Mouse (Mus musculus) limb, embryonic 11.5 days (tissue): ENCODE data around the gene Ufc1. TPM values are rescaled to one million over a fixed set of nuclear protein-coding genes. Genes with fewer than 3 reads are reported as not detected.

Experiments used
- ATAC-seq: fragments of 200-750 bp; cut with Nextera tagmentation; 2 replicates; pipeline ENCODE4 v1.8.0; 2017; ENCODE audit warnings: low read depth; ENCODE audit not compliant: insufficient number of reproducible peaks, low FRiP score, low TSS enrichment
- DNase-seq: peaks from one replicate; pipeline ENCODE4 v3.0.0-alpha.2; 2015; ENCODE audit warnings: low spot score
- H3K27ac ChIP-seq: fragments of 300-500 bp; sonication (generic); replicated peaks from 2 replicates; pipeline ENCODE4 v1.5.1; 2014; ENCODE audit warnings: low read depth, mild to moderate bottlenecking, low read length
- H3K27me3 ChIP-seq: fragments of 300-500 bp; sonication (generic); 2 replicates; pipeline ENCODE4 v1.6.1; 2014; ENCODE audit warnings: mild to moderate bottlenecking, low read length, mixed read lengths; ENCODE audit not compliant: control insufficient read depth, insufficient read depth
- H3K36me3 ChIP-seq: fragments of 300-500 bp; sonication (generic); 2 replicates; pipeline ENCODE4 v1.6.1; 2014; ENCODE audit warnings: mild to moderate bottlenecking, low read length, moderate library complexity, mixed read lengths; ENCODE audit not compliant: control insufficient read depth, insufficient read depth
- H3K4me1 ChIP-seq: fragments of 300-500 bp; sonication (generic); 2 replicates; pipeline ENCODE4 v1.6.1; 2014; ENCODE audit warnings: low read length, mixed read lengths; ENCODE audit not compliant: control insufficient read depth, insufficient read depth
- H3K4me2 ChIP-seq: fragments of 300-500 bp; sonication (generic); 2 replicates; pipeline ENCODE4 v1.6.1; 2014; ENCODE audit warnings: low read depth, mild to moderate bottlenecking, moderate library complexity; ENCODE audit not compliant: severe bottlenecking
- H3K4me3 ChIP-seq: fragments of 300-500 bp; sonication (generic); 2 replicates; pipeline ENCODE4 v1.5.1; 2014; ENCODE audit warnings: low read depth, low read length
- H3K9ac ChIP-seq: fragments of 300-500 bp; sonication (generic); 2 replicates; pipeline ENCODE4 v1.6.1; 2014; ENCODE audit warnings: mild to moderate bottlenecking, low read length
- H3K9me3 ChIP-seq: fragments of 300-500 bp; sonication (generic); 2 replicates; pipeline ENCODE4 v1.6.1; 2016; ENCODE audit warnings: low read length; ENCODE audit not compliant: control insufficient read depth
- WGBS: fragments of 180-500 bp; shearing (Covaris S2); extraction: QIAGEN DNeasy Blood & Tissue Kit; methylation state at CpG from one replicate; pipeline ENCODE4 v1.1.7; 2014; 5-methylcytosine and 5-hydroxymethylcytosine counted together
- polyA plus RNA-seq: library from polyadenylated mRNA; unstranded; fragments of >200 nt; fragmentation: Nextera tagmentation; extraction: Ambion mirVana; gene quantifications from 2 replicates; pipeline ENCODE4 v1.2.1, GENCODE M21; 2014

The Ufc1 gene
- polyA plus RNA-seq, 1 experiment from 2014 or later = 111 TPM

DNA sequence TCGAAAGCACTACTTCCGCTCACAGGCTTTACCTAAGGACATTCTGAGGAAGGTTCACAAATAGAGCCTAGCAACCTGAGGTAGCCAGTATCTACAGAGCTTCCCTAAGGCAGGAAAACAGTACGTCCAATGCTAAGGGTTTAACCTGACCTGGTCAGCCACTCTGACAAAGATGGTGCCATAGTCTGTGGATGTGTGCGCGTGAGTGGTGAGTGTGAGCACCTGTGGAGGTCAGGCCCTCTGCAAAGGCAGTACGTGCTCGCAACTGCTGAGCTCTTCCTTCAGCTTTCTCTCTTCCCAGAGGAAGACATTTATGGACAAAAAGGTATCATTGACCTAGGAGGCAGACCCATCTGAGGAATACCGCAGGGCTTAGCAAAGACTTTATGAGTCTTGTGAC, 16.4 kb downstream of the Ufc1 start:
- Histone ChIP-seq H3K9ac (no peak overlapping the region), H3K27me3 (no peaks in the 10 kb centered on the region), H3K9me3 (no peaks in the 10 kb centered on the region), H3K36me3 (peaks cover 25% of the 10 kb centered on the region), H3K4me3 (no peak overlapping the region), H3K4me1 (peaks cover 14% of the 10 kb centered on the region), H3K4me2 (no peak overlapping the region), H3K27ac (no peak overlapping the region)
- no peak for ATAC-seq
- DNase-seq = no peak
- 91% methylated on average over 8 of the region's 8 CpGs for WGBS

DNA sequence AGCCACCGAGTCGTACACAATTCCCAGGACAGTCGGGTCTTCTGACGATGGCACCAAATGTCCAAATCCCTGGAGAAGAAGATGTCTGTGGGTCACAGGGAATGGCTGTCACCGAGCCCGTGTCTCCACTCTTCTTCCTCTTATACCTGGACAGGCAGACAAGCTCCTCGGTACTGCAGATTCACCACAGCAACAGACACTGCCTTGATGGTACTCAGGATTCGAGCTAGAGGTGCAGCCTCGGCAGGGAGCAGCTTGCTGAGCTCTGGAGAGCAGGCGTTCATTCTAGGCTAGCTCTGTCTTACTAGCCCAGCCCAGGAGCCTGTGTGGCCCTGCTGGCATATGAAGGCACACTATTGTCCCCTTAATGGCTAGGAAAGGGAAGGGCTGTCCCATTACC, 17.1 kb downstream of the Ufc1 start:
- H3K36me3 ChIP-seq = peaks cover 28% of the 10 kb centered on the region
- no peak overlapping the region for H3K4me3 ChIP-seq
- H3K9ac ChIP-seq = no peak overlapping the region
- H3K4me1 ChIP-seq = peaks cover 14% of the 10 kb centered on the region
- H3K27me3 ChIP-seq = no peaks in the 10 kb centered on the region
- no peak for ATAC-seq
- 0 out of 2 replicates have a peak overlapping the region, but pooled peaks have one; percentile 13 for H3K4me2 ChIP-seq
- H3K9me3 ChIP-seq = no peaks in the 10 kb centered on the region
- H3K27ac ChIP-seq = no peak overlapping the region
- 81% methylated on average over 10 of the region's 10 CpGs for WGBS
- no peak for DNase-seq

DNA sequence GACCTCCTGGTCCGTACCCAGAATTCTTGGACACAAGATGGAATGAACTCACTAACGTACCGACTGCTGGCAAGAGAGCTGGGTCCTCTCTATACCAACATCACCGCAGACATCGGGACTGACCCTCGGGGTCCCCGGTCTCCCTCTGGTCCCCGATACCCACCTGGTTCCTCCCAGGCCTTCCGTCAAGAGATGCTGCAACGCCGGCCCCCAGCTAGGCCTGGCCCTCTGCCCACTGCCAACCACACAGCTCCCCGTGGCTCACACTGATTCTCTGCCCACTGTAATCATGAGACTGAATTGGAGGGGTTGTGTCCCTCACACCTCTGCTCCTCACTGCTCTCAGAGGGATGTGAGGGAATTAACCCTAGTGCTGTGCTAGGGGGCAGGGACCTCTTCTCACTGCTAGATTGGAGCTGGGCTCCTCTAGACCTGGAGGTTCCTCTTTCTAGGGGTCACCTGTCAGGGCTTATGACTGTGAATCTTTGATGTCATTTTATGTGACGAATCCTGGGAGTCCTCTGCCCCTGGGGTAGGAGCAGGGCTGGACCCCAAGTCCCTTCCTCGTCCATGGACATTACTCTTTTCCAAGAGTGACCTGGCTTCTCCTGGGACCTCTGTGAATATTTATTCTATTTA, 18.6 kb downstream of the Ufc1 start:
- WGBS = 95% methylated on average over 14 of the region's 14 CpGs
- Histone ChIP-seq H3K4me3 (no peak overlapping the region), H3K27ac (no peak overlapping the region), H3K9me3 (no peaks in the 10 kb centered on the region), H3K4me1 (peaks cover 9% of the 10 kb centered on the region), H3K4me2 (no peak overlapping the region), H3K9ac (no peak overlapping the region), H3K27me3 (no peaks in the 10 kb centered on the region), H3K36me3 (peaks cover 28% of the 10 kb centered on the region)
- no peak for DNase-seq
- no peak for ATAC-seq

DNA sequence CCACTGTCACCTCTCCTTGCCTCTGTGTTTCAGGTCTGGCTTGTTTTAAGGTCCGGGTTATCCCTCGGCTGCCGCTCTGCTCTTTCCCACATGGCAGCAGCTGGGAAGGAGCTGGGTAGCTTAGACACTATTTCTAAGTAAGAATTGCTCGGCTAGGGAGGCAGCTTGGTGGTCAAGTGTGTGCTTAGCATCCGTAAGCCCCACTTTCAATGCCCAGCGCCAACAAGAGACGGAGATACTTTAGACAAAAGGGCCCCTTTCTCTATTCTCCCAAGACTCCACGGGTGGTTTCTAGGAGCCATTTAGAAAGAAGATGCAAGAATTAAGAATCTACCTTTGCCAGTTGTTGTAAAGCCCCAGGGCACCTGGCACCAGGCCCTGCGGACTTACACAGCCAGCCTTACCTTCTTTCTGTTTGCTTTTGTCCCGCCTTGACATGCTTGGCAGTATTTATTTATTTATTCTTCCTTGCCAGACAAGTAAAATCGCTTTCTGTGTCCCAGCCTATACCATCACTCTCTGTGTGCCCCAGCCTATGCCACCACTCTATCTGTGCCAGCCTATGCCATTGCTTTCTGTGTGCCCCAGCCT, 19.6 kb downstream of the Ufc1 start:
- 94% methylated on average over 11 of the region's 11 CpGs for WGBS

DNA sequence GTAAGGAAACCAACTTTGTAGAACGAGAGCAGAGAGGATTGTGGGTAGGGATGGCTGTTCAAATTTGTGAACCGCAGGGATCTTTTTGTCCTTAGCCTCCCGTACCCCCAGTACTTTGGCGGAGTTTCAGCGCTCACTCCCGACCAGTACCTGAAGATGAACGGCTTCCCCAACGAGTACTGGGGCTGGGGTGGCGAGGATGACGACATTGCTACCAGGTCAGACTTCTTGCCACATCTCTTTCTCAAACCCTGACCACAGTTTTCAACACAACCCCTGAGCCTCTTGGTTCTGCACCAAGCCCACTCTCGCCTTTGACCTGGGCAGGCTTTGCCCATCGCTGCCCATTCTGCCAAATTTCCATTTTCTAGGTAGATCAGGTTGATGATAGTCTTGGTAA, 20.7 kb downstream of the Ufc1 start:
- Histone ChIP-seq H3K4me2 (no peak overlapping the region), H3K27me3 (no peaks in the 10 kb centered on the region), H3K4me3 (no peak overlapping the region), H3K4me1 (peaks cover 6% of the 10 kb centered on the region), H3K9ac (no peak overlapping the region), H3K36me3 (peaks cover 28% of the 10 kb centered on the region), H3K9me3 (no peaks in the 10 kb centered on the region), H3K27ac (no peak overlapping the region)
- DNase-seq = no peak
- 93% methylated on average over 12 of the region's 12 CpGs for WGBS
- ATAC-seq = no peak

More for the DNA sequence above, 19.6 kb downstream of the Ufc1 start:
- no peaks in the 10 kb centered on the region for H3K9me3 ChIP-seq
- H3K4me1 ChIP-seq = peaks cover 13% of the 10 kb centered on the region
- H3K9ac ChIP-seq = no peak overlapping the region
- no peak overlapping the region for H3K4me2 ChIP-seq
- no peak overlapping the region for H3K4me3 ChIP-seq
- H3K36me3 ChIP-seq = peaks cover 28% of the 10 kb centered on the region
- ATAC-seq = no peak
- H3K27me3 ChIP-seq = no peaks in the 10 kb centered on the region
- H3K27ac ChIP-seq = no peak overlapping the region
- DNase-seq = no peak

DNA sequence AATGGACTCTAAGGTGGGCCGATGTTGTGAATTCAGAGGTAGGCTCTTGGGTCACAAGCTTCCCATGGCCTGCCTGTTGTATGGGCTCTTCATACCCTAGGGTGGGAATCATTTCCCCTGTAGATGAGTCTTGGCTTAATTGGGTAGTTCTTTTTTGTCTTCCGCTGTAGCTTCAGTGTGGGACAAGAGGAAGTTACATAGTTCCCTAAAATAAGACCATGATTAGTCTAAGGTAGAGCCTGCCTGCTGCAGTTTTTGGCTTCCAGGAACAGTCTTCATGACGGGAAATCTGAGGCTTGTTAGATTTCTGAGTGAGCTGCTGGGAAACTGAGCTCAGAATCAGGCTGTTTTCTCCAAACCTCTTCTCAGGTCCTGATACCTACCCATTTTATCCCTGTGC, 22.7 kb downstream of the Ufc1 start:
- Histone ChIP-seq H3K4me3 (no peak overlapping the region), H3K27me3 (no peaks in the 10 kb centered on the region), H3K4me2 (no peak overlapping the region), H3K9ac (no peak overlapping the region), H3K36me3 (peaks cover 22% of the 10 kb centered on the region), H3K4me1 (peaks cover 6% of the 10 kb centered on the region), H3K9me3 (no peaks in the 10 kb centered on the region), H3K27ac (no peak overlapping the region)
- ATAC-seq (no peak), DNase-seq (no peak)
- 88% methylated on average over 3 of the region's 3 CpGs for WGBS

DNA sequence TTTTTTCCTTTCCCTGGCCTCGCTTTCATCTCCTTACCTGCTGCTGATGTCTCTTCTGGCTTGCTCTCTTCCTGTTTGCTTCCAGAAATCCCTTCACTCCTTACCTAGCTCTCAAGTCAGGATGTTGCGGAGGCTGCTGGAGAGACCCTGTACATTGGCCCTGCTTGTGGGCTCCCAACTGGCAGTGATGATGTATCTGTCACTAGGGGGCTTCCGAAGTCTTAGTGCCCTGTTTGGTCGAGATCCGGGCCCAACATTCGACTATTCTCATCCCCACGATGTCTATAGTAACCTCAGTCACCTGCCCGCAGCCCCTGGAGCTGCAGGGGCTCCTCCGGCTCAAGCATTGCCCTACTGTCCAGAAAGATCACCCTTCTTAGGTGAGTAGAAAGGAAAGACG, 23.2 kb downstream of the Ufc1 start:
- ATAC-seq (no peak), DNase-seq (no peak)
- WGBS = 76% methylated on average over 10 of the region's 10 CpGs
- peaks cover 6% of the 10 kb centered on the region for H3K4me1 ChIP-seq
- no peaks in the 10 kb centered on the region for H3K9me3 ChIP-seq
- H3K36me3 ChIP-seq = peaks cover 20% of the 10 kb centered on the region
- no peak overlapping the region for H3K27ac ChIP-seq
- no peak overlapping the region for H3K9ac ChIP-seq
- peak overlapping the region; percentile 91; the same call in 1 of the 2 replicates for H3K4me2 ChIP-seq
- no peaks in the 10 kb centered on the region for H3K27me3 ChIP-seq
- no peak overlapping the region for H3K4me3 ChIP-seq

DNA sequence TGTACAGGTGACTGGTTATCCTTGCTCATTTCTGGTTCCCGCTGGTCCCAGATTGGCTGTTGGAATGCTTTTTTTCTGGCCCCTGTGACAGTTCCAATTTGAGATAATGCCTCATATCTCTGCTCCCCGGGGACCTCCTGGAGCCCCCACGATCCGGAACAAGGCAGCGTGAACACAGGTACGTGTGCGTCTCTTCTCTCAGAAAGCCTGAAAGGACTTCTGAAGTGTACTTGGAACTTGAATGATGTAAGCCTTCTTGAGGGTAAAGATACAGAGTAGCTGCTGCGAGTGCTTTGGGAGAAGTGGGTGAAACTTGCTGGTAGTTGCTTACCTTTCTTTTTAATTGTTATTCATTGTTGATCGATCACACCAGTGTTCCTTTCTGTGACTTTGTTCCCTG, 23.6 kb downstream of the Ufc1 start:
- Histone ChIP-seq H3K9me3 (no peaks in the 10 kb centered on the region), H3K27me3 (no peaks in the 10 kb centered on the region), H3K36me3 (peaks cover 18% of the 10 kb centered on the region), H3K4me2 (peak overlapping the region; percentile 91), H3K4me3 (peak overlapping the region; percentile 75), H3K9ac (no peak overlapping the region; the same call in 1 of the 2 replicates), H3K27ac (no peak overlapping the region), H3K4me1 (peaks cover 6% of the 10 kb centered on the region)
- DNase-seq (no peak), ATAC-seq (no peak)
- 47% methylated on average over 9 of the region's 9 CpGs for WGBS
